Comparison of ENCODE assay signal across 18 mouse cellular contexts in genomic region chr16:94627736-94628135, GRCm38 (mm10). TPM values are rescaled to one million over a fixed set of nuclear protein-coding genes. Genes with fewer than 3 reads are reported as not detected.
DNase-seq lines count a peak whose midpoint lies in the region; ATAC-seq and TF ChIP-seq lines count a peak whose summit lies in the region.
"Had no signal": no experiment of that assay in that cellular context is flagged by ENCODE, and none has a peak within 500 bp of the region (broad histone marks: within the 10 kb centered on the region; RNA-seq: fewer than 3 reads in every experiment).

No protein-coding gene starts in this region.

- H3K4me2 ChIP-seq in heart, embryonic 13.5 days, result no peak overlapping the region
- no peak overlapping the region for H3K4me2 ChIP-seq in liver, embryonic 15.5 days
- no peak overlapping the region for H3K4me2 ChIP-seq in stomach, embryonic 14.5 days (replicated peaks; ENCODE audit: low read depth, low read length)
- H3K4me2 ChIP-seq: midbrain, embryonic 11.5 days; neural tube, embryonic 13.5 days had no signal

- H3K9me3 ChIP-seq in heart, embryonic 13.5 days, result no peaks in the 10 kb centered on the region
- H3K9me3 ChIP-seq in liver, embryonic 15.5 days (replicated peaks), result no peaks in the 10 kb centered on the region
- H3K9me3 ChIP-seq in stomach, embryonic 14.5 days (ENCODE audit: control insufficient read depth, low read depth, low read length), result no peaks in the 10 kb centered on the region
- H3K9me3 ChIP-seq: embryonic facial prominence, embryonic 10.5 days; neural tube, embryonic 13.5 days had no signal

- H3K4me1 ChIP-seq in heart, embryonic 13.5 days, result peaks cover 65% of the 10 kb centered on the region
- peaks cover 19% of the 10 kb centered on the region for H3K4me1 ChIP-seq in heart, adult 2 months (ENCODE audit: control insufficient read depth, insufficient read depth, low read length)
- peaks cover 32% of the 10 kb centered on the region for H3K4me1 ChIP-seq in liver, embryonic 15.5 days (replicated peaks)
- H3K4me1 ChIP-seq in stomach, embryonic 14.5 days (ENCODE audit: control insufficient read depth, insufficient read depth, low read length), result peaks cover 15% of the 10 kb centered on the region; the same call in 1 of the 2 replicates

- intact Hi-C loops in heart, adult 2 months (cut with DNase I), result loop anchor here (5.0 kb wide), 1 partner anchor 85 kb away; no protein-coding TSS in a partner anchor

- TF ChIP-seq CTCF in heart, adult 2 months (IDR thresholded peaks at IDR 0.05), result no peak

- peaks cover 8% of the 10 kb centered on the region for H3K79me2 ChIP-seq in heart, adult 2 months (replicated peaks; ENCODE audit: control insufficient read depth, insufficient read depth, low read length)

- no peak for ATAC-seq in heart, embryonic 13.5 days (ENCODE audit: extremely low read depth, insufficient number of reproducible peaks, low FRiP score, low TSS enrichment)
- ATAC-seq in liver, embryonic 15.5 days (ENCODE audit: insufficient read depth), result no peak
- no peak for ATAC-seq in stomach, embryonic 14.5 days (ENCODE audit: insufficient number of reproducible peaks, insufficient read depth, low FRiP score, low read depth)
- ATAC-seq: forebrain, embryonic 16.5 days; lung, postnatal 0 days had no signal

- peak overlapping the region; percentile 20; the same call in 1 of the 2 replicates for H3K27ac ChIP-seq in heart, embryonic 13.5 days (replicated peaks)
- H3K27ac ChIP-seq in heart, adult 2 months, result no peak overlapping the region
- 0 out of 2 replicates have a peak overlapping the region, but pooled peaks have one; percentile 7 for H3K27ac ChIP-seq in liver, embryonic 15.5 days (replicated peaks)
- H3K27ac ChIP-seq in stomach, embryonic 14.5 days (ENCODE audit: low read length), result peak overlapping the region; percentile 11; the same call in 1 of the 2 replicates
- H3K27ac ChIP-seq: embryonic facial prominence, embryonic 10.5 days; neural tube, embryonic 13.5 days had no signal

- no peaks in the 10 kb centered on the region; the same call in 1 of the 2 replicates for H3K36me3 ChIP-seq in heart, embryonic 13.5 days
- H3K36me3 ChIP-seq in heart, adult 2 months (ENCODE audit: control insufficient read depth, insufficient read depth, low read length), result peaks cover 12% of the 10 kb centered on the region; the same call in 1 of the 2 replicates
- H3K36me3 ChIP-seq in liver, embryonic 15.5 days (replicated peaks), result peaks cover 5% of the 10 kb centered on the region; the same call in 1 of the 2 replicates
- H3K36me3 ChIP-seq in stomach, embryonic 14.5 days (ENCODE audit: control insufficient read depth, insufficient read depth, low read length), result no peaks in the 10 kb centered on the region
- H3K36me3 ChIP-seq: neural tube, embryonic 13.5 days had no signal

- H3K27me3 ChIP-seq in heart, embryonic 13.5 days (replicated peaks), result no peaks in the 10 kb centered on the region
- no peaks in the 10 kb centered on the region for H3K27me3 ChIP-seq in heart, adult 2 months (ENCODE audit: control insufficient read depth, insufficient read depth, low read length)
- H3K27me3 ChIP-seq in liver, embryonic 15.5 days, result no peaks in the 10 kb centered on the region
- H3K27me3 ChIP-seq in stomach, embryonic 14.5 days (ENCODE audit: control insufficient read depth, insufficient read depth, low read length), result no peaks in the 10 kb centered on the region
- H3K27me3 ChIP-seq: neural tube, embryonic 13.5 days had no signal

- WGBS in heart, embryonic 13.5 days, result 44% methylated on average over 5 of the region's 5 CpGs
- WGBS in heart, adult 2 months, result 48% methylated on average over 5 of the region's 5 CpGs
- WGBS in liver, embryonic 15.5 days (ENCODE audit: insufficient replicate concordance), result 52% methylated on average over 5 of the region's 5 CpGs
- 60% methylated on average over 5 of the region's 5 CpGs for WGBS in stomach, embryonic 14.5 days

- H3K9ac ChIP-seq in heart, embryonic 13.5 days, result no peak overlapping the region
- H3K9ac ChIP-seq in heart, adult 2 months (ENCODE audit: low read depth, low read length), result no peak overlapping the region
- H3K9ac ChIP-seq in liver, embryonic 15.5 days, result no peak overlapping the region
- H3K9ac ChIP-seq in stomach, embryonic 14.5 days (replicated peaks; ENCODE audit: low read depth, low read length), result no peak overlapping the region
- H3K9ac ChIP-seq: neural tube, embryonic 13.5 days had no signal

- H3K4me3 ChIP-seq in heart, embryonic 13.5 days, result no peak overlapping the region
- H3K4me3 ChIP-seq in heart, adult 2 months, result no peak overlapping the region
- no peak overlapping the region for H3K4me3 ChIP-seq in liver, embryonic 15.5 days (replicated peaks)
- H3K4me3 ChIP-seq in stomach, embryonic 14.5 days (ENCODE audit: low read depth, low read length), result no peak overlapping the region
- H3K4me3 ChIP-seq: embryonic facial prominence, embryonic 10.5 days; neural tube, embryonic 13.5 days had no signal

- TF ChIP-seq EP300 in heart, adult 2 months (IDR thresholded peaks at IDR 0.05; ENCODE audit: insufficient read depth, low read depth, low read length), result no peak

- DNase-seq in heart, adult 2 months, result no peak
- no peak for DNase-seq in liver
- DNase-seq in WW6 (ENCODE audit: low read depth, low spot score), result peak; percentile 14
- no peak for DNase-seq in left cerebral cortex, adult 8-10 months (ENCODE audit: low spot score in 2 of 2)
- DNase-seq: adrenal gland, postnatal 10 days; cerebellum, adult 18-20 months; gastrocnemius, postnatal 25 days; kidney, postnatal 4 days; layer of hippocampus, adult 9-11 months; thymus, postnatal 25 days had no signal

- no peak for TF ChIP-seq POLR2A in heart, adult 2 months (IDR thresholded peaks at IDR 0.05; ENCODE audit: insufficient read depth, low read depth, low read length)

RNA-seq across cellular contexts. Expression of gene Dyrk1a, which starts 57.9 kb away (rescaled TPM):
- polyA plus RNA-seq in heart, embryonic 13.5 days (2015; fragmentation: Nextera tagmentation; extraction: Ambion mirVana), result 6.7 and 7.2 TPM in 2 replicates
- 10 to 100 TPM; 74.0 to 80.5 TPM for total RNA-seq in heart, adult 2 months (2021)
- polyA plus RNA-seq in heart, adult 2 months (2012; rRNA removed), result 28.2 and 44.8 TPM in 2 replicates
- 4.3 and 4.4 TPM in 2 replicates for polyA plus RNA-seq in liver, embryonic 15.5 days (2015; fragmentation: Nextera tagmentation; extraction: Ambion mirVana)
- polyA plus RNA-seq in stomach, embryonic 14.5 days (2014; fragmentation: Nextera tagmentation; extraction: Ambion mirVana), result 14.1 and 16.8 TPM in 2 replicates
- 100 to 1,000 TPM in 2 of 4 experiments, 10 to 100 TPM in 2; 92.8 to 110 (median 102) TPM for total RNA-seq in left cerebral cortex, adult 8-10 months (2022)
